Mouse (Mus musculus) CD4-positive naive resting alpha-beta T cell, adult 76 days (primary cell): ENCODE data around the gene Cds1. TPM values are rescaled to one million over a fixed set of nuclear protein-coding genes. Genes with fewer than 3 reads are reported as not detected.

Experiments used
- total RNA-seq: library from RNA; stranded (reverse); gene quantifications from one replicate; pipeline ENCODE4 v1.2.4, GENCODE M21; 2023

The Cds1 gene
- total RNA-seq: not detected

GRCm38 (mm10) chr5:101764554-101765347, at the start of gene Cds1:
Gene Cds1, plus strand, starts transcription at chr5:101765130.

Other genes with a start within 250 kb of the Cds1 start
- gene Nkx6-1, start 100.1 kb upstream of the Cds1 start, total RNA-seq: not detected